Mouse (Mus musculus) forebrain, embryonic 13.5 days (tissue): ENCODE results near the gene Gab1. TPM values are rescaled to one million over a fixed set of nuclear protein-coding genes. Genes with fewer than 3 reads are reported as not detected.

Experiments
- ATAC-seq: fragments of 200-750 bp; cut with Nextera tagmentation; 2 replicates; pipeline ENCODE4 v1.8.0; 2017
- H3K27ac ChIP-seq: fragments of 300-500 bp; sonication (generic); 2 replicates; pipeline ENCODE4 v1.5.1; 2015; ENCODE audit warnings: inconsistent platforms, mild to moderate bottlenecking, moderate library complexity
- H3K27me3 ChIP-seq: fragments of 300-500 bp; sonication (generic); 2 replicates; pipeline ENCODE4 v1.6.1; 2015; ENCODE audit warnings: mild to moderate bottlenecking, inconsistent platforms
- H3K36me3 ChIP-seq: fragments of 300-500 bp; sonication (generic); 2 replicates; pipeline ENCODE4 v1.6.1; 2015; ENCODE audit warnings: mild to moderate bottlenecking, inconsistent platforms; ENCODE audit not compliant: poor library complexity, severe bottlenecking
- H3K4me1 ChIP-seq: fragments of 300-500 bp; sonication (generic); 2 replicates; pipeline ENCODE4 v1.6.1; 2015; ENCODE audit warnings: inconsistent platforms
- H3K4me2 ChIP-seq: fragments of 300-500 bp; sonication (generic); 2 replicates; pipeline ENCODE4 v1.6.1; 2015; ENCODE audit warnings: inconsistent platforms, mild to moderate bottlenecking, moderate library complexity
- H3K4me3 ChIP-seq: fragments of 300-500 bp; sonication (generic); 2 replicates; pipeline ENCODE4 v1.5.1; 2015; ENCODE audit warnings: mild to moderate bottlenecking, inconsistent platforms
- H3K9ac ChIP-seq: fragments of 300-500 bp; sonication (generic); 2 replicates; pipeline ENCODE4 v1.6.1; 2015; ENCODE audit warnings: mild to moderate bottlenecking, inconsistent platforms
- H3K9me3 ChIP-seq: fragments of 300-500 bp; sonication (generic); replicated peaks from 2 replicates; pipeline ENCODE4 v1.6.1; 2016; ENCODE audit warnings: inconsistent platforms
- WGBS: fragments of 180-500 bp; shearing (Covaris S2); methylation state at CpG from one replicate; pipeline ENCODE4 v1.1.7; 2015; 5-methylcytosine and 5-hydroxymethylcytosine counted together
- polyA plus RNA-seq: library from polyadenylated mRNA; unstranded; fragments of >200 nt; fragmentation: Nextera tagmentation; extraction: Ambion mirVana; gene quantifications from 2 replicates; pipeline ENCODE4 v1.2.1, GENCODE M21; 2015

Gene Gab1
- polyA plus RNA-seq, 1 experiment from 2014 or later = 10.8 TPM

- Histone ChIP-seq H3K4me2 (no peak overlapping the region), H3K9me3 (no peaks in the 10 kb centered on the region), H3K36me3 (peaks cover 6% of the 10 kb centered on the region; the same call in 1 of the 2 replicates), H3K4me1 (no peaks in the 10 kb centered on the region), H3K9ac (no peak overlapping the region), H3K27ac (no peak overlapping the region), H3K27me3 (no peaks in the 10 kb centered on the region), H3K4me3 (no peak overlapping the region)
- WGBS = 83% methylated on average over 11 of the region's 11 CpGs
- no peak for ATAC-seq
Observed at GRCm38 (mm10) chr8:80793791-80794515, 86.4 kb downstream of the Gab1 start.

GRCm38 (mm10) chr8:80792214-80792613 lies 88.1 kb downstream of the Gab1 start:
- no peak overlapping the region for H3K9ac ChIP-seq
- H3K4me2 ChIP-seq = no peak overlapping the region
- no peak overlapping the region for H3K4me3 ChIP-seq
- H3K27ac ChIP-seq = no peak overlapping the region
- no peak for ATAC-seq
- H3K4me1 ChIP-seq = no peaks in the 10 kb centered on the region
- 84% methylated on average over 5 of the region's 5 CpGs for WGBS
- no peaks in the 10 kb centered on the region for H3K27me3 ChIP-seq
- H3K9me3 ChIP-seq = no peaks in the 10 kb centered on the region
- peaks cover 20% of the 10 kb centered on the region for H3K36me3 ChIP-seq

- Histone ChIP-seq H3K9ac (no peak overlapping the region), H3K4me1 (no peaks in the 10 kb centered on the region), H3K4me3 (no peak overlapping the region), H3K27ac (no peak overlapping the region), H3K36me3 (peaks cover 27% of the 10 kb centered on the region), H3K4me2 (no peak overlapping the region), H3K27me3 (no peaks in the 10 kb centered on the region), H3K9me3 (no peaks in the 10 kb centered on the region)
- no peak for ATAC-seq
- 96% methylated on average over 6 of the region's 6 CpGs for WGBS
Observed at GRCm38 (mm10) chr8:80789324-80789723, 91.0 kb downstream of the Gab1 start.

- Histone ChIP-seq H3K4me1 (0 out of 2 replicates have a peak, but pooled peaks cover 4% of the 10 kb centered on the region), H3K27me3 (no peaks in the 10 kb centered on the region), H3K4me3 (no peak overlapping the region), H3K9me3 (no peaks in the 10 kb centered on the region), H3K9ac (no peak overlapping the region), H3K36me3 (peaks cover 31% of the 10 kb centered on the region), H3K4me2 (no peak overlapping the region), H3K27ac (no peak overlapping the region)
- WGBS = 91% methylated on average over 9 of the region's 9 CpGs
- ATAC-seq = no peak
Observed at GRCm38 (mm10) chr8:80784559-80784958, 95.8 kb downstream of the Gab1 start.

- Histone ChIP-seq H3K4me2 (no peak overlapping the region), H3K4me3 (no peak overlapping the region), H3K9me3 (no peaks in the 10 kb centered on the region), H3K36me3 (peaks cover 28% of the 10 kb centered on the region), H3K27me3 (no peaks in the 10 kb centered on the region), H3K27ac (no peak overlapping the region), H3K9ac (no peak overlapping the region), H3K4me1 (0 out of 2 replicates have a peak, but pooled peaks cover 4% of the 10 kb centered on the region)
- ATAC-seq = no peak
- 91% methylated on average over 4 of the region's 4 CpGs for WGBS
Observed at GRCm38 (mm10) chr8:80783271-80783670, 97.0 kb downstream of the Gab1 start.

GRCm38 (mm10) chr8:80781338-80781737 lies 99.0 kb downstream of the Gab1 start:
- peak overlapping the region; percentile 19; the same call in 1 of the 2 replicates for H3K27ac ChIP-seq

GRCm38 (mm10) chr8:80780271-80780670 lies 100.0 kb downstream of the Gab1 start:
- Histone ChIP-seq H3K36me3 (peaks cover 39% of the 10 kb centered on the region), H3K4me3 (no peak overlapping the region), H3K27me3 (no peaks in the 10 kb centered on the region), H3K9me3 (no peaks in the 10 kb centered on the region), H3K27ac (no peak overlapping the region), H3K9ac (no peak overlapping the region), H3K4me2 (no peak overlapping the region), H3K4me1 (0 out of 2 replicates have a peak, but pooled peaks cover 4% of the 10 kb centered on the region)
- WGBS = 88% methylated on average over 4 of the region's 4 CpGs
- no peak for ATAC-seq

More at GRCm38 (mm10) chr8:80781338-80781737, 99.0 kb downstream of the Gab1 start:
- 60% methylated on average over 10 of the region's 10 CpGs for WGBS
- Histone ChIP-seq H3K36me3 (peaks cover 35% of the 10 kb centered on the region), H3K4me2 (no peak overlapping the region), H3K4me3 (no peak overlapping the region), H3K9ac (no peak overlapping the region), H3K27me3 (no peaks in the 10 kb centered on the region), H3K4me1 (0 out of 2 replicates have a peak, but pooled peaks cover 4% of the 10 kb centered on the region), H3K9me3 (no peaks in the 10 kb centered on the region)
- ATAC-seq = peak; percentile 58

GRCm38 (mm10) chr8:80776436-80776835 lies 103.9 kb downstream of the Gab1 start:
- Histone ChIP-seq H3K4me2 (no peak overlapping the region), H3K4me1 (0 out of 2 replicates have a peak, but pooled peaks cover 3% of the 10 kb centered on the region), H3K4me3 (no peak overlapping the region), H3K9me3 (no peaks in the 10 kb centered on the region), H3K9ac (no peak overlapping the region), H3K36me3 (peaks cover 42% of the 10 kb centered on the region), H3K27me3 (no peaks in the 10 kb centered on the region), H3K27ac (no peak overlapping the region)
- no peak for ATAC-seq
- 76% methylated on average over 8 of the region's 8 CpGs for WGBS

- no peak overlapping the region for H3K4me3 ChIP-seq
- H3K27me3 ChIP-seq = no peaks in the 10 kb centered on the region
- H3K9ac ChIP-seq = no peak overlapping the region
- peaks cover 62% of the 10 kb centered on the region for H3K36me3 ChIP-seq
- no peaks in the 10 kb centered on the region for H3K9me3 ChIP-seq
- 0 out of 2 replicates have a peak, but pooled peaks have one; percentile 24 for ATAC-seq
- H3K4me1 ChIP-seq = no peaks in the 10 kb centered on the region
- no peak overlapping the region for H3K27ac ChIP-seq
- WGBS = 89% methylated on average over 4 of the region's 4 CpGs
- H3K4me2 ChIP-seq = no peak overlapping the region
Observed at GRCm38 (mm10) chr8:80772732-80773460, 107.4 kb downstream of the Gab1 start.

GRCm38 (mm10) chr8:80768451-80768850 lies 111.9 kb downstream of the Gab1 start:
- Histone ChIP-seq H3K27me3 (no peaks in the 10 kb centered on the region), H3K4me2 (no peak overlapping the region), H3K36me3 (peaks cover 55% of the 10 kb centered on the region), H3K4me3 (no peak overlapping the region), H3K27ac (no peak overlapping the region), H3K4me1 (no peaks in the 10 kb centered on the region), H3K9ac (no peak overlapping the region), H3K9me3 (no peaks in the 10 kb centered on the region)
- 95% methylated on average over 6 of the region's 6 CpGs for WGBS
- no peak for ATAC-seq

- 30% methylated on average over 9 of the region's 9 CpGs for WGBS
- Histone ChIP-seq H3K27me3 (no peaks in the 10 kb centered on the region), H3K9me3 (no peaks in the 10 kb centered on the region), H3K27ac (no peak overlapping the region), H3K9ac (no peak overlapping the region), H3K4me2 (no peak overlapping the region), H3K36me3 (no peaks in the 10 kb centered on the region), H3K4me3 (no peak overlapping the region), H3K4me1 (no peaks in the 10 kb centered on the region)
- peak; percentile 95 for ATAC-seq
Observed at GRCm38 (mm10) chr8:80753017-80753715, 127.2 kb downstream of the Gab1 start.

- no peaks in the 10 kb centered on the region for H3K36me3 ChIP-seq
- WGBS = 70% methylated on average over 7 of the region's 7 CpGs
- H3K9ac ChIP-seq = no peak overlapping the region
- no peak overlapping the region for H3K27ac ChIP-seq
- H3K9me3 ChIP-seq = no peaks in the 10 kb centered on the region
- H3K4me3 ChIP-seq = no peak overlapping the region
- H3K27me3 ChIP-seq = no peaks in the 10 kb centered on the region
- no peaks in the 10 kb centered on the region for H3K4me1 ChIP-seq
- H3K4me2 ChIP-seq = no peak overlapping the region
- no peak for ATAC-seq
Observed at GRCm38 (mm10) chr8:80752429-80752828, 127.9 kb downstream of the Gab1 start.
